Mouse (Mus musculus): ENCODE measurements around the gene Slc5a5. TPM values are rescaled to one million over a fixed set of nuclear protein-coding genes. Genes with fewer than 3 reads are reported as not detected.

The Slc5a5 gene
- polyA plus RNA-seq, 1 experiment from 2014 or later, result not detected

- Histone ChIP-seq H3K27me3 (peaks cover 24% of the 10 kb centered on the region), H3K36me3 (replicated peaks) (no peaks in the 10 kb centered on the region), H3K9ac (no peak overlapping the region), H3K27ac (replicated peaks) (no peak overlapping the region), H3K4me2 (no peak overlapping the region), H3K9me3 (replicated peaks) (no peaks in the 10 kb centered on the region), H3K4me1 (replicated peaks) (peaks cover 19% of the 10 kb centered on the region), H3K4me3 (replicated peaks) (no peak overlapping the region)
- 43% methylated on average over 2 of the region's 2 CpGs for WGBS (ENCODE audit: insufficient replicate concordance)
- ATAC-seq (ENCODE audit: insufficient read depth), result no peak
Measured at GRCm38 (mm10) chr8:70878178-70878577, 14.4 kb downstream of the Slc5a5 start.

GRCm38 (mm10) chr8:70876382-70876781 lies 16.2 kb downstream of the Slc5a5 start:
- Histone ChIP-seq H3K4me3 (replicated peaks) (no peak overlapping the region), H3K9me3 (replicated peaks) (no peaks in the 10 kb centered on the region), H3K36me3 (replicated peaks) (no peaks in the 10 kb centered on the region), H3K4me2 (no peak overlapping the region), H3K4me1 (replicated peaks) (peaks cover 34% of the 10 kb centered on the region), H3K27ac (replicated peaks) (no peak overlapping the region), H3K9ac (no peak overlapping the region), H3K27me3 (peaks cover 21% of the 10 kb centered on the region)
- WGBS (ENCODE audit: insufficient replicate concordance), result 22% methylated on average over 4 of the region's 4 CpGs
- ATAC-seq (ENCODE audit: insufficient read depth), result no peak

- no peak for ATAC-seq (ENCODE audit: insufficient read depth)
- no peaks in the 10 kb centered on the region for H3K9me3 ChIP-seq (replicated peaks)
- peaks cover 45% of the 10 kb centered on the region for H3K4me1 ChIP-seq (replicated peaks)
- no peak overlapping the region for H3K4me2 ChIP-seq
- H3K9ac ChIP-seq, result no peak overlapping the region
- H3K36me3 ChIP-seq (replicated peaks), result no peaks in the 10 kb centered on the region
- H3K4me3 ChIP-seq (replicated peaks), result no peak overlapping the region
- H3K27ac ChIP-seq (replicated peaks), result no peak overlapping the region
- H3K27me3 ChIP-seq, result peaks cover 4% of the 10 kb centered on the region
- 82% methylated on average over 13 of the region's 13 CpGs for WGBS (ENCODE audit: insufficient replicate concordance)
Measured at GRCm38 (mm10) chr8:70874441-70874840, 18.1 kb downstream of the Slc5a5 start.

GRCm38 (mm10) chr8:70873364-70873985 lies 19.1 kb downstream of the Slc5a5 start, which contains the start of gene Ccdc124:
TSS of gene Ccdc124 (minus strand) at chr8:70873935.
- WGBS (ENCODE audit: insufficient replicate concordance), result under 1% methylated on average over 46 of the region's 46 CpGs
- ATAC-seq (ENCODE audit: insufficient read depth), result peak; percentile 88
- peak within 1 kb of the TSS; percentile 85 for H3K27ac ChIP-seq (replicated peaks)
- H3K4me2 ChIP-seq, result peak within 1 kb of the TSS; percentile 87
- H3K27me3 ChIP-seq, result no peaks in the 10 kb centered on the region; the same call in 1 of the 2 replicates
- H3K4me3 ChIP-seq (replicated peaks), result peak within 1 kb of the TSS; percentile 92
- peak within 1 kb of the TSS; percentile 81 for H3K9ac ChIP-seq
- no peaks in the 10 kb centered on the region for H3K9me3 ChIP-seq (replicated peaks)
- H3K4me1 ChIP-seq (replicated peaks), result peaks cover 54% of the 10 kb centered on the region
- no peaks in the 10 kb centered on the region for H3K36me3 ChIP-seq (replicated peaks)

GRCm38 (mm10) chr8:70872643-70873363 lies 19.8 kb downstream of the Slc5a5 start:
- H3K4me3 ChIP-seq (replicated peaks), result peak overlapping the region; percentile 92
- WGBS (ENCODE audit: insufficient replicate concordance), result 2% methylated on average over 31 of the region's 31 CpGs
- peaks cover 4% of the 10 kb centered on the region for H3K36me3 ChIP-seq (replicated peaks)
- no peaks in the 10 kb centered on the region for H3K9me3 ChIP-seq (replicated peaks)
- no peaks in the 10 kb centered on the region for H3K27me3 ChIP-seq
- peaks cover 61% of the 10 kb centered on the region for H3K4me1 ChIP-seq (replicated peaks)
- ATAC-seq (ENCODE audit: insufficient read depth), result no peak
- peak overlapping the region; percentile 85 for H3K27ac ChIP-seq (replicated peaks)
- peak overlapping the region; percentile 87 for H3K4me2 ChIP-seq
- H3K9ac ChIP-seq, result peak overlapping the region; percentile 81

- WGBS (ENCODE audit: insufficient replicate concordance), result 76% methylated on average over 5 of the region's 5 CpGs
- no peak for ATAC-seq (ENCODE audit: insufficient read depth)
- Histone ChIP-seq H3K36me3 (replicated peaks) (peaks cover 5% of the 10 kb centered on the region), H3K4me1 (replicated peaks) (peaks cover 70% of the 10 kb centered on the region), H3K9me3 (replicated peaks) (no peaks in the 10 kb centered on the region), H3K4me3 (replicated peaks) (no peak overlapping the region), H3K9ac (no peak overlapping the region), H3K4me2 (no peak overlapping the region; the same call in 1 of the 2 replicates), H3K27ac (replicated peaks) (peak overlapping the region; percentile 33), H3K27me3 (no peaks in the 10 kb centered on the region)
Measured at GRCm38 (mm10) chr8:70871195-70871807, 21.3 kb downstream of the Slc5a5 start.

- H3K9ac ChIP-seq, result no peak overlapping the region
- peaks cover 9% of the 10 kb centered on the region for H3K27me3 ChIP-seq
- WGBS (ENCODE audit: insufficient replicate concordance), result 50% methylated on average over 16 of the region's 16 CpGs
- no peak overlapping the region for H3K4me3 ChIP-seq (replicated peaks)
- H3K27ac ChIP-seq (replicated peaks), result 0 out of 2 replicates have a peak overlapping the region, but pooled peaks have one; percentile 48
- H3K4me1 ChIP-seq (replicated peaks), result peaks cover 80% of the 10 kb centered on the region
- H3K4me2 ChIP-seq, result peak overlapping the region; percentile 72; the same call in 1 of the 2 replicates
- ATAC-seq (ENCODE audit: insufficient read depth), result no peak
- no peaks in the 10 kb centered on the region for H3K9me3 ChIP-seq (replicated peaks)
- H3K36me3 ChIP-seq (replicated peaks), result peaks cover 5% of the 10 kb centered on the region
Measured at GRCm38 (mm10) chr8:70869601-70870041, 22.9 kb downstream of the Slc5a5 start.

GRCm38 (mm10) chr8:70869199-70869571 lies 23.4 kb downstream of the Slc5a5 start:
- Histone ChIP-seq H3K4me2 (peak overlapping the region; percentile 72), H3K4me1 (replicated peaks) (peaks cover 82% of the 10 kb centered on the region), H3K9ac (peak overlapping the region; percentile 25; the same call in 1 of the 2 replicates), H3K4me3 (replicated peaks) (peak overlapping the region; percentile 36), H3K27ac (replicated peaks) (peak overlapping the region; percentile 48), H3K36me3 (replicated peaks) (peaks cover 5% of the 10 kb centered on the region), H3K9me3 (replicated peaks) (no peaks in the 10 kb centered on the region), H3K27me3 (peaks cover 13% of the 10 kb centered on the region)
- 49% methylated on average over 5 of the region's 5 CpGs for WGBS (ENCODE audit: insufficient replicate concordance)
- no peak for ATAC-seq (ENCODE audit: insufficient read depth)

GRCm38 (mm10) chr8:70868559-70869198 lies 23.9 kb downstream of the Slc5a5 start:
- Histone ChIP-seq H3K4me2 (peak overlapping the region; percentile 72), H3K4me3 (replicated peaks) (peak overlapping the region; percentile 36), H3K27me3 (peaks cover 18% of the 10 kb centered on the region), H3K27ac (replicated peaks) (peak overlapping the region; percentile 48), H3K4me1 (replicated peaks) (peaks cover 82% of the 10 kb centered on the region), H3K9me3 (replicated peaks) (no peaks in the 10 kb centered on the region), H3K9ac (peak overlapping the region; percentile 25; the same call in 1 of the 2 replicates), H3K36me3 (replicated peaks) (peaks cover 5% of the 10 kb centered on the region)
- ATAC-seq (ENCODE audit: insufficient read depth), result peak; percentile 10; the same call in 1 of the 2 replicates
- 19% methylated on average over 40 of the region's 40 CpGs for WGBS (ENCODE audit: insufficient replicate concordance)

GRCm38 (mm10) chr8:70866566-70866965 lies 26.0 kb downstream of the Slc5a5 start:
- peaks cover 5% of the 10 kb centered on the region for H3K36me3 ChIP-seq (replicated peaks)
- no peak overlapping the region; the same call in 1 of the 2 replicates for H3K4me3 ChIP-seq (replicated peaks)
- H3K9me3 ChIP-seq (replicated peaks), result no peaks in the 10 kb centered on the region
- WGBS (ENCODE audit: insufficient replicate concordance), result 82% methylated on average over 7 of the region's 7 CpGs
- no peak for ATAC-seq (ENCODE audit: insufficient read depth)
- peak overlapping the region; percentile 82 for H3K4me2 ChIP-seq
- no peak overlapping the region for H3K9ac ChIP-seq
- peaks cover 39% of the 10 kb centered on the region for H3K27me3 ChIP-seq
- H3K4me1 ChIP-seq (replicated peaks), result peaks cover 82% of the 10 kb centered on the region
- H3K27ac ChIP-seq (replicated peaks), result peak overlapping the region; percentile 83

Data from liver, embryonic 15.5 days (tissue).